Mouse (Mus musculus) hindbrain, embryonic 12.5 days (tissue): Measurements from ENCODE around the gene Lrrn2. TPM values are rescaled to one million over a fixed set of nuclear protein-coding genes. Genes with fewer than 3 reads are reported as not detected.

Experiments used
- ATAC-seq: fragments of 200-750 bp; cut with Nextera tagmentation; 2 replicates; pipeline ENCODE4 v1.8.0; 2017; ENCODE audit warnings: moderate TSS enrichment; ENCODE audit not compliant: low FRiP score
- H3K27ac ChIP-seq: fragments of 300-500 bp; sonication (generic); 2 replicates; pipeline ENCODE4 v1.5.1; 2016; ENCODE audit warnings: mild to moderate bottlenecking
- H3K27me3 ChIP-seq: fragments of 300-500 bp; sonication (generic); 2 replicates; pipeline ENCODE4 v1.6.1; 2016; ENCODE audit warnings: mild to moderate bottlenecking
- H3K36me3 ChIP-seq: fragments of 300-500 bp; sonication (generic); 2 replicates; pipeline ENCODE4 v1.6.1; 2016; ENCODE audit warnings: mild to moderate bottlenecking
- H3K4me1 ChIP-seq: fragments of 300-500 bp; sonication (generic); 2 replicates; pipeline ENCODE4 v1.6.1; 2016
- H3K4me2 ChIP-seq: fragments of 300-500 bp; sonication (generic); replicated peaks from 2 replicates; pipeline ENCODE4 v1.6.1; 2016; ENCODE audit warnings: mild to moderate bottlenecking
- H3K4me3 ChIP-seq: fragments of 300-500 bp; sonication (generic); 2 replicates; pipeline ENCODE4 v1.5.1; 2016; ENCODE audit warnings: mild to moderate bottlenecking
- H3K9ac ChIP-seq: fragments of 300-500 bp; sonication (generic); 2 replicates; pipeline ENCODE4 v1.6.1; 2016; ENCODE audit warnings: mild to moderate bottlenecking, moderate library complexity
- H3K9me3 ChIP-seq: fragments of 300-500 bp; sonication (generic); replicated peaks from 2 replicates; pipeline ENCODE4 v1.6.1; 2016; ENCODE audit warnings: mild to moderate bottlenecking
- WGBS: fragments of 180-500 bp; shearing (Covaris S2); methylation state at CpG from one replicate; pipeline ENCODE4 v1.1.7; 2016; 5-methylcytosine and 5-hydroxymethylcytosine counted together
- polyA plus RNA-seq: library from polyadenylated mRNA; unstranded; fragments of >200 nt; fragmentation: Nextera tagmentation; extraction: Ambion mirVana; gene quantifications from 2 replicates; pipeline ENCODE4 v1.2.1, GENCODE M21; 2016

Lrrn2 gene
- 17.0 and 18.8 TPM in 2 replicates for polyA plus RNA-seq

- H3K4me1 ChIP-seq, result peaks cover 28% of the 10 kb centered on the region
- H3K27ac ChIP-seq, result peak within 1 kb of the TSS; percentile 81
- peak within 1 kb of the TSS; percentile 77 for H3K9ac ChIP-seq
- H3K27me3 ChIP-seq, result peaks cover 37% of the 10 kb centered on the region
- peak within 1 kb of the TSS; percentile 75 for H3K4me3 ChIP-seq
- H3K4me2 ChIP-seq, result peak within 1 kb of the TSS; percentile 95
- ATAC-seq, result peak; percentile 83
- H3K9me3 ChIP-seq, result no peaks in the 10 kb centered on the region
- WGBS, result 1% methylated on average over 70 of the region's 80 CpGs
- no peaks in the 10 kb centered on the region for H3K36me3 ChIP-seq
Measured at GRCm38 (mm10) chr1:132880161-132881005, at the start of gene Lrrn2. Gene Lrrn2 (plus strand): TSS chr1:132880273.

DNA sequence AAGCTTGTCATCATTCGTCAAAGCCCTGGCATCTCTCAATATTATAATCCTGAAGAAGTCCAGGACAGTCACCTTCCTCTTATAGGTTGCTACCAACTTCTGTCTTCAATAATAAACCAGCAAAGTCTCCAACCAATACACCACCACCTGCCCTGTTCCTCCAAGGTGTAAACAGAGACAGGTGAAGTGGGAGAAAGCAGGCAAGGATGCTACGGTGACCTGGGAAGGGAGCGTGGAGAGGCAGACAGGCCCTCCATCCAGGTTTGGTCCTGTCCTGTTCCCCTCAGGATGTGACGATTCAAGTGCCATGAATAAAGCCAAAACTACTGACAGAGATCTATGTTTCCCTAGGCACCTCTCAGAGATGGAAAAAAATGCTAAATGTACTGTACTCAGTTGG lies 48.1 kb upstream of the Lrrn2 start:
- H3K36me3 ChIP-seq, result no peaks in the 10 kb centered on the region
- H3K9me3 ChIP-seq, result no peaks in the 10 kb centered on the region
- H3K4me1 ChIP-seq, result no peaks in the 10 kb centered on the region
- H3K4me2 ChIP-seq, result no peak overlapping the region
- no peak overlapping the region for H3K27ac ChIP-seq
- no peak overlapping the region for H3K9ac ChIP-seq
- no peak overlapping the region for H3K4me3 ChIP-seq
- no peak for ATAC-seq
- 95% methylated on average over 4 of the region's 4 CpGs for WGBS
- H3K27me3 ChIP-seq, result no peaks in the 10 kb centered on the region

- no peaks in the 10 kb centered on the region for H3K4me1 ChIP-seq
- H3K9me3 ChIP-seq, result no peaks in the 10 kb centered on the region
- no peaks in the 10 kb centered on the region for H3K36me3 ChIP-seq
- no peaks in the 10 kb centered on the region for H3K27me3 ChIP-seq
- no peak overlapping the region for H3K27ac ChIP-seq
- H3K9ac ChIP-seq, result no peak overlapping the region
- H3K4me3 ChIP-seq, result no peak overlapping the region
- no peak overlapping the region for H3K4me2 ChIP-seq
- ATAC-seq, result no peak
- WGBS, result 63% methylated on average over 8 of the region's 8 CpGs
Measured at GRCm38 (mm10) chr1:132834037-132834436, 46.0 kb upstream of the Lrrn2 start.

DNA sequence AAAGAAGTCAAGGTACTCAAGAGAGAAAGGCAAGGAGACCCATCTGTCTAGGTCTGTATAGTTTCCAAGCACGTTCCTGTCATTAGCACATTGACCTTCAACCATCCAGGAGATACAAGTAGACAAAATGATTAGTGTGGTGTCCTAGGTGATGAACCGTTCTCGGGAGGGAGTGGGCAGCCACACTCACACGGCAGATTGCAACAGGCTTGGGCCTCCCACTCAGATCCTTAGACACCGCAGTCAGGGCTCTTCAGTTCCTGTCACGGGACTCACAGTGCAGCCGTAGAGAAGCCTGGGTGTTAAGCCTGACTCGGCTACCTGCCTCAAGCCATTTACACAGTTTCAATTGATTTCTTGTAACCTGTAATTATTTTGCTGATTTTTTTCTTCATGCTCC lies 43.2 kb upstream of the Lrrn2 start:
- H3K9me3 ChIP-seq, result no peaks in the 10 kb centered on the region
- no peaks in the 10 kb centered on the region for H3K36me3 ChIP-seq
- H3K27ac ChIP-seq, result no peak overlapping the region
- ATAC-seq, result no peak
- no peak overlapping the region for H3K4me2 ChIP-seq
- no peaks in the 10 kb centered on the region for H3K27me3 ChIP-seq
- H3K9ac ChIP-seq, result no peak overlapping the region
- H3K4me1 ChIP-seq, result no peaks in the 10 kb centered on the region
- 74% methylated on average over 8 of the region's 8 CpGs for WGBS
- no peak overlapping the region for H3K4me3 ChIP-seq

DNA sequence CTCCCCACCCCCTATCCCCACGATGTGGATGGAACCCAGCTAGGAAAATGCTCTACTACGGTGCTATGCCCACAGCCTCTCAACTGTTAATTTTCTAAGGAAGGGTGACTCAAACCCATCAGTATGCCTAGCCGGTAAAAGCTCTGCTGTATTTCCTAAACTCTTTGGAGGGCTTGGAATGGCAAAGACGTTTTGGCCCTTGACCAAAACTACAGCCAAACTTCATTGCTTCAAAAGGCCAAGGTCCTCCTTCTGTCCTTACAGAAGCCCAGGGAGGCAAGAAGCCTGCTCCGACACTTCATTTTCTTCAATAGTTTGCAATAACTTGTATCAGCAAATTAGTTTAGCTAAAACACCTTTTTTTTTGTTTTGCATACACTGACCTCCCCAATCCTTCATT lies 42.4 kb upstream of the Lrrn2 start:
- H3K27ac ChIP-seq, result no peak overlapping the region
- H3K4me3 ChIP-seq, result no peak overlapping the region
- WGBS, result 86% methylated on average over 5 of the region's 5 CpGs
- ATAC-seq, result no peak
- H3K4me1 ChIP-seq, result no peaks in the 10 kb centered on the region
- H3K36me3 ChIP-seq, result no peaks in the 10 kb centered on the region
- H3K9ac ChIP-seq, result no peak overlapping the region
- H3K4me2 ChIP-seq, result no peak overlapping the region
- no peaks in the 10 kb centered on the region for H3K27me3 ChIP-seq
- no peaks in the 10 kb centered on the region for H3K9me3 ChIP-seq

DNA sequence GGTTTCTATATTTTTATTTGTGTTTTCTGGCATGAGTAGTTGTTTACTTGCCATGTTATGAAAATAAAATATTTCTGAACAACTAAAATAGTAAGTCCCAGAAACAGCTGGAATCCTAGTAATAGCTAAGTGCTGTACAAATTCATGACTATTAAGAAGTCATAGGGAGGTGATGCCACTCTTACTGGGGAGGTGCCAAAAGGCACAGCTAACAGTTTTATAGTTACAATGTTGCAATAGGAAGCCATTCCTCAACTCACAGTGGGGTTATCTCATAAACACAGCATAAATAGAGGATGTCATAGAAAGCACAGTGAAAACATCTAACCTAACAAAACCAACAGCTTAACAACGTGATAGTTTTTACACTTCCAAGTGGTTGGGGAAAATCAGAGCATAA lies 41.7 kb upstream of the Lrrn2 start:
- Histone ChIP-seq H3K4me3 (no peak overlapping the region), H3K9me3 (no peaks in the 10 kb centered on the region), H3K4me2 (no peak overlapping the region), H3K4me1 (no peaks in the 10 kb centered on the region), H3K36me3 (no peaks in the 10 kb centered on the region), H3K27ac (no peak overlapping the region), H3K9ac (no peak overlapping the region), H3K27me3 (no peaks in the 10 kb centered on the region)
- WGBS, result 85% methylated on average over 1 of the region's 1 CpGs
- no peak for ATAC-seq

- Histone ChIP-seq H3K9ac (no peak overlapping the region), H3K4me3 (no peak overlapping the region), H3K27me3 (no peaks in the 10 kb centered on the region), H3K9me3 (peaks cover 7% of the 10 kb centered on the region; the same call in 1 of the 2 replicates), H3K4me1 (no peaks in the 10 kb centered on the region), H3K36me3 (no peaks in the 10 kb centered on the region), H3K4me2 (no peak overlapping the region), H3K27ac (no peak overlapping the region)
- 81% methylated on average over 10 of the region's 10 CpGs for WGBS
- ATAC-seq, result no peak
Measured at GRCm38 (mm10) chr1:132843612-132844011, 36.5 kb upstream of the Lrrn2 start.

GRCm38 (mm10) chr1:132844088-132844804 lies 35.8 kb upstream of the Lrrn2 start:
- Histone ChIP-seq H3K27me3 (no peaks in the 10 kb centered on the region), H3K27ac (no peak overlapping the region), H3K36me3 (no peaks in the 10 kb centered on the region), H3K4me3 (no peak overlapping the region), H3K4me2 (no peak overlapping the region), H3K4me1 (no peaks in the 10 kb centered on the region), H3K9ac (no peak overlapping the region), H3K9me3 (peaks cover 7% of the 10 kb centered on the region; the same call in 1 of the 2 replicates)
- 93% methylated on average over 20 of the region's 20 CpGs for WGBS
- no peak for ATAC-seq

- peaks cover 10% of the 10 kb centered on the region; the same call in 1 of the 2 replicates for H3K9me3 ChIP-seq
- H3K4me2 ChIP-seq, result no peak overlapping the region
- no peaks in the 10 kb centered on the region for H3K27me3 ChIP-seq
- no peaks in the 10 kb centered on the region for H3K36me3 ChIP-seq
- ATAC-seq, result no peak
- H3K4me1 ChIP-seq, result no peaks in the 10 kb centered on the region
- H3K27ac ChIP-seq, result no peak overlapping the region
- no peak overlapping the region for H3K9ac ChIP-seq
- H3K4me3 ChIP-seq, result no peak overlapping the region
- 93% methylated on average over 8 of the region's 8 CpGs for WGBS
Measured at GRCm38 (mm10) chr1:132845766-132846165, 34.3 kb upstream of the Lrrn2 start.

DNA sequence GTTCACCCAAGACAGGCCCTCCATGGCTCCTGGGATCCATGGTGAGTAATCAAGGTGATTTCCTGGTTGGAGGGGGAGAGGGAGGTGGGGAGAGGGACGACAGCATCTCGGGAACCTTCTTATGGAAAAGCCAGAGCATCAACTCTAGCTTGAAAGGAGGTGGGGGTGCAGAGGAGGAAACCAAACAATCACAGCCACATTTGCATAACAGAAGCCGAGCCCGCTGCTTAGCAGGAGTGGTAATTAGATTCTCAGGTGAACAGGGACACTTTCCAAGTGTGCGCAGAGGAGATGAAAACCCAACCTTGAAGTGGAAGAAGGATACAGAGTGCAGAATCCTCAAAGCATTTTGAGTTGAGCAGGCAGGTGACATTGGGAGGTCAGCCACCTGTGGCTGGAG lies 29.3 kb upstream of the Lrrn2 start:
- WGBS, result 45% methylated on average over 5 of the region's 5 CpGs

GRCm38 (mm10) chr1:132851296-132851695 lies 28.8 kb upstream of the Lrrn2 start:
- Histone ChIP-seq H3K27me3 (no peaks in the 10 kb centered on the region), H3K4me2 (no peak overlapping the region), H3K27ac (no peak overlapping the region), H3K4me1 (peaks cover 8% of the 10 kb centered on the region; the same call in 1 of the 2 replicates), H3K4me3 (no peak overlapping the region), H3K9me3 (peaks cover 10% of the 10 kb centered on the region; the same call in 1 of the 2 replicates), H3K9ac (no peak overlapping the region), H3K36me3 (no peaks in the 10 kb centered on the region)
- WGBS, result 74% methylated on average over 2 of the region's 2 CpGs
- no peak for ATAC-seq

More for the DNA sequence above, 29.3 kb upstream of the Lrrn2 start:
- no peak overlapping the region for H3K4me2 ChIP-seq
- H3K4me3 ChIP-seq, result no peak overlapping the region
- H3K27me3 ChIP-seq, result no peaks in the 10 kb centered on the region
- H3K27ac ChIP-seq, result no peak overlapping the region
- no peak for ATAC-seq
- peaks cover 10% of the 10 kb centered on the region; the same call in 1 of the 2 replicates for H3K9me3 ChIP-seq
- no peak overlapping the region for H3K9ac ChIP-seq
- no peaks in the 10 kb centered on the region for H3K36me3 ChIP-seq
- H3K4me1 ChIP-seq, result peaks cover 8% of the 10 kb centered on the region; the same call in 1 of the 2 replicates

DNA sequence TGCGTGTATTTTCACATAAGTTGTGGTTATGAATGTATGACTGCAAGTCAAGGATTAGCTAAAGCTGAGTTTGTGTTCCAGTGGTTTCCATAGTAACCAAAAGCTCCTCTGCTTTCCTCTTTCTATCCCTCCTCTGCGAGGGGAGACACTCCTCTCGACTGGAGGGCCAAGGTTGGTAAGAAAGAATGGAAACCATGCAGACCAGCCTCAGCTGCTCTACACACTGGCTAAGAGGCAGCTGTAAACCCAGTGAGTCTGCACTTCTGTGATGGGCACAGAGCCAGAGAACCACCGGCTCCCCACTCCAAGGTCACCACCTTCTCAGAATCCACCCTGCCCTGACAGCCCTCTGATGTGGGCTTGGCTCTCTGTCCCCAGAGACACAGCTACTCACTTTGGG lies 28.3 kb upstream of the Lrrn2 start:
- WGBS, result 55% methylated on average over 4 of the region's 4 CpGs
- H3K4me1 ChIP-seq, result peaks cover 8% of the 10 kb centered on the region; the same call in 1 of the 2 replicates
- H3K27me3 ChIP-seq, result no peaks in the 10 kb centered on the region
- H3K27ac ChIP-seq, result no peak overlapping the region
- no peak overlapping the region for H3K4me2 ChIP-seq
- peaks cover 10% of the 10 kb centered on the region; the same call in 1 of the 2 replicates for H3K9me3 ChIP-seq
- no peak for ATAC-seq
- H3K36me3 ChIP-seq, result no peaks in the 10 kb centered on the region
- no peak overlapping the region for H3K4me3 ChIP-seq
- no peak overlapping the region for H3K9ac ChIP-seq
